Mouse (Mus musculus): ENCODE measurements around the gene Trim44. TPM values are rescaled to one million over a fixed set of nuclear protein-coding genes. Genes with fewer than 3 reads are reported as not detected.

The Trim44 gene
- total RNA-seq, 1 experiment from 2014 or later = 42.7 TPM

GRCm38 (mm10) chr2:102256100-102256499, 151.5 kb downstream of the Trim44 start:
- no peak for ATAC-seq (ENCODE audit: extremely low read depth, insufficient number of reproducible peaks, low FRiP score, poor library complexity, severe bottlenecking)

- ATAC-seq (ENCODE audit: extremely low read depth, insufficient number of reproducible peaks, low FRiP score, poor library complexity, severe bottlenecking) = no peak
These were observed 154.4 kb downstream of the Trim44 start for GRCm38 (mm10) chr2:102253204-102253603.

GRCm38 (mm10) chr2:102252651-102253050, 155.0 kb downstream of the Trim44 start:
- no peak for ATAC-seq (ENCODE audit: extremely low read depth, insufficient number of reproducible peaks, low FRiP score, poor library complexity, severe bottlenecking)

Other genes with a start within 250 kb of the Trim44 start
- gene Ldlrad3, start 221.4 kb downstream of the Trim44 start, total RNA-seq (2017) = 5.3 and 5.7 TPM in 2 replicates
- gene Fjx1, start 44.7 kb upstream of the Trim44 start, total RNA-seq (2017) = not detected in 2 replicates
- 0.58 TPM in 1 of 2 replicates, not detected in the other for gene Pamr1, start 142.2 kb upstream of the Trim44 start, total RNA-seq (2017)

Measured in neutrophil, adult 5-6 weeks (primary cell).